Mouse (Mus musculus) erythroblast, adult 5-6 weeks (primary cell): ENCODE results near the gene Krt6a. TPM values are rescaled to one million over a fixed set of nuclear protein-coding genes. Genes with fewer than 3 reads are reported as not detected.
"Not testable (repeated sequence)": the region's sequence is repeated elsewhere in the genome, so short reads cannot be mapped to it uniquely, and the experiment has no call there.

ENCODE experiments used
- ATAC-seq: replicated peaks from 2 replicates; pipeline ENCODE4 v1.8.0; 2016; ENCODE audit warnings: moderate number of reproducible peaks, mild to moderate bottlenecking, moderate TSS enrichment, inconsistent platforms; ENCODE audit not compliant: poor library complexity, low FRiP score, severe bottlenecking
- total RNA-seq, 2 experiments: library from RNA; stranded (forward) in 1 of 2; stranded (reverse) in 1 of 2; fragments of 150-400 nt in 1 of 2; fragments of 200-764, 138-1000 nt in 1 of 2; gene quantifications; 2 replicates each; pipeline versions ENCODE4 v1.2.3 to v1.2.4; 2015 to 2017; ENCODE audit warnings: low replicate concordance in 2 of 2

Gene Krt6a
- total RNA-seq (2015; ENCODE audit: low replicate concordance) (not detected in 2 replicates), total RNA-seq (2017; ENCODE audit: low replicate concordance) (not detected in 2 replicates)

DNA sequence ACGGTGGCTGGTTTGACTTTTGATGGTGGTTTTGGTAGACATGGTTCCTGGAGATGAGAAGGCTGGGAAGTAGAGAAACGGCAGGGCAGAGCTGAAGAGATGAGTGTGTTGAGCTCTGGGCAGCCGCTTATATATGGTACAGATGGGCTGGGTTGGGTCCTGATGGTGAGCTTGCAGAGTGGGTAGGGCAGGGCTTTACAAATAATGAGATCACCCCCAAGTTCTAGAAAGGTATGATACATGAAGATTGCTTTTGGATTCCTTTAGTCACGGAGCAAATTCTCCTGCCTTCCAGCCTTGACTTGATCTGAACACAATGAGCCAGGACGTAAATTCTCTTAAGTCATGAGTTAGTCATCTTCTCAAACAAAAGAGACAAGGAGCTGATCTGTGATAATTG lies at the start of gene Krt6a:
Krt6a (minus strand) TSS at position 101 of the 400 bp plus-strand sequence.
- no peak for ATAC-seq

DNA sequence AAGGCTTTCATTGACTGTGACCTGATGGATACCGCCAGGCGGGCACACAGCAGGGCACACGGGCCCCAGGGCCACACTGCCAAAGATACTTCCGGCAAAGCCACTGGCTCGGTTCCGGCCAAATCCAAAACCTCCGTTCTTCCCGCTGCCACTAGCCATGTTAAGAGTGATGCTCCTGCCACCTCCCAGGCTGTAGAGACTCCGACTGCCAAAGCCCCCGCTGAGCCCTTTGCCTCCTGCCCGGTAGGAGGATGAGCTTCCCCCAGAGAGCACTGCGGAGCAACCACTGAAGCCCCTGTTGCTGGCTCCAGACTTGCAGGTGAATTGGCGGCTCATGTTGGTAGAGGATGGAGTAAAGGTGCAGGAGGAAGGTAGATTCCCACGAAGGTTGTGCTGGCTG lies 48.6 kb upstream of the Krt6a start, which contains the start of gene Krt71:
Krt71 (minus strand) TSS at position 399 of the 400 bp plus-strand sequence.
- ATAC-seq, result no peak

- ATAC-seq, result no peak
These were observed 43.7 kb upstream of the Krt6a start for GRCm38 (mm10) chr15:101737786-101738185.

GRCm38 (mm10) chr15:101730653-101731052 lies 36.5 kb upstream of the Krt6a start:
- no peak for ATAC-seq

- ATAC-seq, result no peak
These were observed 30.6 kb upstream of the Krt6a start for GRCm38 (mm10) chr15:101724686-101725085.

- no peak for ATAC-seq
These were observed 21.7 kb upstream of the Krt6a start for GRCm38 (mm10) chr15:101715831-101716230.

DNA sequence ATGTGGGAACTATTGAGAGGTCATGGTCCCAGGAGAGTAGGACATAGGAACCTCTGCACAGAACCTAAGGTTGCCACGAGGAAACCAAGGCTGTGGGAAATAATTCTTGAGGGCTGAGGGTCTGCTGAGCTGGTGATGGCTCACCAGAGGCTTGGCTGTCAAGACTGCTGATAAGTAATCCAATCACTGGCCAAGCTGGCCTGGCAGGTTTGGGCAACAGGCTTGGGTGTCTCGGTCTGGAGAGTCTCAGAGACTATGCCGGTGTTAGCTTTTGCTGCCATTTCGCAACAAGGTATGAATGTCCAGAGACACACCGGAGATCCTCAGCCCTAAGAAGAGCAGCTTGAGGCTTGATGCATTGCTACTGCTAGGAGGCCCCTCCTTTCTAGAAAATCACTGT lies 20.2 kb upstream of the Krt6a start:
- ATAC-seq, result no peak

GRCm38 (mm10) chr15:101713731-101714130 lies 19.6 kb upstream of the Krt6a start:
- no peak for ATAC-seq

GRCm38 (mm10) chr15:101712720-101713119 lies 18.6 kb upstream of the Krt6a start, which contains the start of gene Krt5:
Krt5 (minus strand) TSS chr15:101712898.
- no peak for ATAC-seq

- ATAC-seq, result no peak
These were observed 14.6 kb upstream of the Krt6a start for GRCm38 (mm10) chr15:101708683-101709082.

DNA sequence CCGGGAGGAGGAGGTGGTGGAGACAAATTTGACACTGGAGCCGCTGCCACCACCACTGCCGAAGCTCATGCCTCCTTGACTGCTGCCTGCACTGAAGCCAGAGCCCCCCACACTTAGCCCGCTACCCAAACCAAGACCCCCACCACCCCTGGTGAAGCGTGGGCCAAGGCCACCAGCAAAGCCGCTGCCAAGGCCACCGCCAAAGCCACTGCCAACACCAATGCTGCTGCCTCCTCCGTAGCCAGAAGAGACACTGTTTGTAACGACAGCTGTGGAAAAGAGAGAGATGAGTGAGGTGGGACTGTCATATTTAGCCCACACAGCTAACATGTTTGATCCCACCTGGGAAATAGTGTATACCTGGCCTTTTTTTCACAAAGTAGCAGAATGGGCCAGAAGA lies 13.3 kb upstream of the Krt6a start:
- ATAC-seq, result no peak

DNA sequence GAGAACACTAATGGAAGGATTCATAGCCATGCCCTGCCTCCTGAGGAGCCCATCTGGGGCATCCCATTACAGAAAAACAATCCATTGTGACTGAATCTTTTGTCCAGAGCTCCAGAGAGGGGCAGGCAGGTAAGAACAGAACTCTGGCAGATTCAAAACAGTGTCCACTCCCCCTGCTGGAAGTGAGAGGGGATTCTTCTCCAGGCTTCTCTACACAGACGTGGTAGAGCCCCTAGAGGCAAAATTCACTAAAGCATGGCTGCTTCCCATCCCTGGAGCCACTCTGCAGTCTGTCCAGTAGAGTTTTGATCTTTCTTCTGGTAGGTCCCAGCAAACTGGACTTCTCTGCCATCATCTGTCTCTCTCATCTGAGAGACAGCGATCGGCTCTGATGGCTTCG lies 10.0 kb upstream of the Krt6a start:
- no peak for ATAC-seq

DNA sequence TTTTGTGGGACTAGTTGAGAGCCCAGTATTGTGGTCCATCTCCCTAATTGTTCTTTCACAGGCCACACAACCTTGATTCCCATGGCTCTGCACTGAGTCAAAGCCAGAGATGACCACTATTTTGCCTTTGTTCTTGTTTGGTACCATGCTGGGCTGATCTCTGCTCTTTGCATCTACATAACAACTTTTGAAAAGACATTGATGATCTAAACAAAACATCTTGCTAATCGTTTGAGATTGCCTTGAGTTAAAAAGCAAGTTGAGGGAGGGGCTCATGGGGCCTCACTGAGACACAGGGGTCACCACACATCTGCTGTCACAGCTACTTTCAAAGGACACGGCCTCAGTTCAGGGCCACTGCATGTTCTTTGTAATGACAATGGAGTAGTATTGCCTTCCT lies 8.3 kb upstream of the Krt6a start:
- no peak for ATAC-seq

- no peak for ATAC-seq
These were observed 5.8 kb upstream of the Krt6a start for GRCm38 (mm10) chr15:101699866-101700265.

DNA sequence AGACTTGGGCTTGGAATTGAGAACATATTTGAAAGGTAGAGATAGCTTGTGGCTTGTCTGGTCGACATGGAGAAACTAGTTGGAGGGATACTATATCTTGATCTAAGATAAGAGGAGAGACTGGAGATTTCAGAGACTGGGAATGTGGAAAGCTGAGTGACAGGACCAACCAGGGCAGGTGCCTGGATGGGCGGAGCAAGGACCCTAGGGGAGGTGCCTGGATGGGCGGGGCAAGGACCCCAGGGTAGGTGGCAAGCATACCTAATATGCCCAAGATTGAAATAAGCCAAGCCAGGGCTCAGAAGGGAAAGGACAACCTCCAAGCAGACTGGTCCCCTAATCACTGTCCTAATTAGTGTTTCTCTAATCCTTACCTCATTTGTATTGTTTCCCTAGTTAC lies 5.1 kb upstream of the Krt6a start:
- no peak for ATAC-seq

DNA sequence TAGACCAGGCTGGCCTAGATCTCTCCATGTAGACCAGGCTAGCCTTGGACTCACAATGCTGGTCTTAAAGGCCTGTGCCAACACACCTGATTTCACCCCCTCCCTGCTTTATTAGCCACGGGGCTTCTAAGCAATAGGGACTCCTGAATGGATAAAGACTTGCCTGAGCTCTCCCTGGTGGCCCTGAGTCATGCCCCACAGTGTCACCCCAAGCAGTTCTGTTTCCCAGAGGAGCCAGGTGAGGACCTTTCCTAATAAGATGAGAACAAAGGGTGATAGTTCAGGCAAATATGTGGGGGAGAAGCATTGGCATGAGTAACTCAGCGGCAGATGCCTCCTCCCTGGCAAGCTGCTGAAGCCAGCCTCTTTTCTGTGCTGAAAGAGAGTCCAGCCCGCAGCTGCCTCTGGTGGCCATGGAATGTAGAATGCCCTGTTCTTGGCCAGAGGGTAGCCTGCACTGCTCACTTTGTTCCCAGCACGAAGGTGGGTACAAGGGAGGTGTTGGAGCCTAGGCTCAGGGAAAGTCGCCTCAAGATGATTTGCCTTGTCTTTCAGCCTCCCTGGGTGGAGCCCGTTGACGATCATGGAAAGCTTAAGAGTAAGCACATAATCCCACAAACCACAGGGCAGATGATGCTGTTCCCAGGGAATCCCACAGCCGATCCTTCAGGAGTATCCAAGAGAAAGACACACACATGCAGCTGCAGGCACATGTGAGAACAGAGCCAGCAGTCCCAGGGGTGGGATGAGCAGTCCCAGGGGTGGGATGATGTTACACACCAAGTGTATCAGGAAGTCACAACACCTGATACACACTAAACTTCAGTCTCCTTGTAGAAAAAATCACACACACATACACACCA lies 3.5 kb upstream of the Krt6a start:
- no peak for ATAC-seq

DNA sequence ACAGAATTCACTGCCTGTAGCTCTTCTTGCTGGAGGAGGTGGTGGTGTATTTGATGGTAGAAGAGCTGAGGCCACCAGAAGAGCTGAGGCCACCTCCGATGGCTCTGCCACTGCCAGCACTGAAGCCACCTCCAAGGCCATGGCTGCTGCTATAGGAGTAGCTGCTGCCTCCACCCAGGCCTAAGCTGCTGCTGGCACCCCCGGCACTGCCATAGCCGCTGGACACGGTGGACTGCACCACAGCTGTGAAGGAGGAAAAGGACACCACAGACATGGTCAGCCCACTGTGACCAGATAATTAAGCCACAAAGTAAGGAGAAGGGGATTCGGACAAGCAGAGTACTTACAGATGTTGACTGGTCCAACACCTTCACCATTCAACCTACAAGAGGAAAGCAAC lies 3.6 kb downstream of the Krt6a start:
- not testable (repeated sequence) for ATAC-seq

- ATAC-seq, result no peak
These were observed 5.9 kb downstream of the Krt6a start for GRCm38 (mm10) chr15:101688161-101688560.

DNA sequence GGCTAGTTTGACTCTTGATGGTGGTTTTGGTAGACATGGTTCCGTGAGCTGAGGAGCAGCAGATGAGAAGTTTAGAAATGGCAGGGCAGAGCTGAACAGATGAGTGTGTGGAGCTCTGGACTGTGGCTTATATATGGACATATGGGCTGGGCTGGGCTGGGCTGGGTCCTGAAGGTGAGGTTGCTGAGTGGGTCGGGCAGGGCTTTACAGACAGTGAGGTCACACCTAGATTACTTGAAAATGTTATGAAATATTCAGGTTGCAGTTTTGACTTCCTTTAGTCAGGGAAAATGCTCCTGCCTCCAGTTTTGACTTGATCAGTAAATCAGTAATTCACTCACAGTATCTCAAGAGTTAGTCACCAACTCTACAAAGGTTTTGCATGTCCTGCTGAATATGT lies 13.9 kb downstream of the Krt6a start, which contains the start of gene Krt6b:
Krt6b (minus strand) TSS at position 101 of the 400 bp plus-strand sequence.
- ATAC-seq, result no peak

- ATAC-seq, result no peak
These were observed 18.1 kb downstream of the Krt6a start for GRCm38 (mm10) chr15:101675978-101676377.

- no peak for ATAC-seq
These were observed 41.3 kb downstream of the Krt6a start for GRCm38 (mm10) chr15:101652736-101653265.
